Mouse (Mus musculus): Measurements from ENCODE around the gene Acot11. TPM values are rescaled to one million over a fixed set of nuclear protein-coding genes. Genes with fewer than 3 reads are reported as not detected.

Gene Acot11
- polyA plus RNA-seq (2012; rRNA removed): 21.9 and 23.9 TPM in 2 replicates

- Histone ChIP-seq H3K4me3 (ENCODE audit: insufficient read depth, low read length) (no peak within 1 kb of the TSS), H3K4me1 (ENCODE audit: control insufficient read depth, insufficient read depth, low read length) (no peaks in the 10 kb centered on the region), H3K27ac (ENCODE audit: insufficient read depth, low read length) (no peak within 1 kb of the TSS)
- TF ChIP-seq CTCF (IDR thresholded peaks at IDR 0.05; ENCODE audit: extremely low read depth, insufficient read depth, low read length): no peak
- no peak for TF ChIP-seq POLR2A (IDR thresholded peaks at IDR 0.05; ENCODE audit: extremely low read depth, insufficient read depth, low read length)
Measured at GRCm38 (mm10) chr4:106804910-106805274, at the start of gene Acot11. TSS of gene Acot11 (minus strand) at chr4:106804998.

- TF ChIP-seq CTCF (IDR thresholded peaks at IDR 0.05; ENCODE audit: extremely low read depth, insufficient read depth, low read length): no peak
- TF ChIP-seq POLR2A (IDR thresholded peaks at IDR 0.05; ENCODE audit: extremely low read depth, insufficient read depth, low read length): no peak
- H3K27ac ChIP-seq (ENCODE audit: insufficient read depth, low read length): no peak overlapping the region
- H3K4me3 ChIP-seq (ENCODE audit: insufficient read depth, low read length): no peak overlapping the region
- H3K4me1 ChIP-seq (ENCODE audit: control insufficient read depth, insufficient read depth, low read length): no peaks in the 10 kb centered on the region
Measured at GRCm38 (mm10) chr4:106848290-106849092, 43.7 kb upstream of the Acot11 start.

- TF ChIP-seq POLR2A (IDR thresholded peaks at IDR 0.05; ENCODE audit: extremely low read depth, insufficient read depth, low read length) (no peak), CTCF (IDR thresholded peaks at IDR 0.05; ENCODE audit: extremely low read depth, insufficient read depth, low read length) (no peak)
- H3K4me3 ChIP-seq (ENCODE audit: insufficient read depth, low read length): no peak overlapping the region
- H3K27ac ChIP-seq (ENCODE audit: insufficient read depth, low read length): no peak overlapping the region
- no peaks in the 10 kb centered on the region for H3K4me1 ChIP-seq (ENCODE audit: control insufficient read depth, insufficient read depth, low read length)
Measured at GRCm38 (mm10) chr4:106847591-106848289, 42.9 kb upstream of the Acot11 start.

DNA sequence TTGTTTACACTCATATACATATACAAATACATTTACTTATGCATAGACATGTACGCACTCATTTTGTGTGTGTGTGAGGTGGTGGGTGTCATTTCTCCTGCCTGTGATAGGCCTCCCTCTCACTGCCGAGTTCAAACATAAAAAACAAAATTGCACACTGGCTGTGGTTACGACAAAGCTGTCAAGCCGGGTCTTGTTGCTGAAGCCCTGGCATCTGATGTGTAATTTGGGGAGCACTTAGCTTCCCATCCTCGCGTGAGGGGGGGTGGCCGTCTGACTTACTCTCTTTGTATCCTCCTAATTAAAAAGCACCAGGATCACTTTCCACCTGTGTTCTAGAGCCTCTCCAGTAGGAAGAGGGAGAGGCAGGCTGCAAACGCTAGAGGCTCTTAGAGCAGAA is 37.8 kb upstream of the Acot11 start:
- no peak overlapping the region for H3K27ac ChIP-seq (ENCODE audit: insufficient read depth, low read length)
- TF ChIP-seq POLR2A (IDR thresholded peaks at IDR 0.05; ENCODE audit: extremely low read depth, insufficient read depth, low read length) (no peak), CTCF (IDR thresholded peaks at IDR 0.05; ENCODE audit: extremely low read depth, insufficient read depth, low read length) (no peak)
- no peaks in the 10 kb centered on the region for H3K4me1 ChIP-seq (ENCODE audit: control insufficient read depth, insufficient read depth, low read length)
- H3K4me3 ChIP-seq (ENCODE audit: insufficient read depth, low read length): no peak overlapping the region

- no peak for TF ChIP-seq CTCF (IDR thresholded peaks at IDR 0.05; ENCODE audit: extremely low read depth, insufficient read depth, low read length)
- no peak for TF ChIP-seq POLR2A (IDR thresholded peaks at IDR 0.05; ENCODE audit: extremely low read depth, insufficient read depth, low read length)
- Histone ChIP-seq H3K27ac (ENCODE audit: insufficient read depth, low read length) (no peak overlapping the region), H3K4me1 (ENCODE audit: control insufficient read depth, insufficient read depth, low read length) (no peaks in the 10 kb centered on the region), H3K4me3 (ENCODE audit: insufficient read depth, low read length) (no peak overlapping the region)
Measured at GRCm38 (mm10) chr4:106841856-106842255, 37.1 kb upstream of the Acot11 start.

DNA sequence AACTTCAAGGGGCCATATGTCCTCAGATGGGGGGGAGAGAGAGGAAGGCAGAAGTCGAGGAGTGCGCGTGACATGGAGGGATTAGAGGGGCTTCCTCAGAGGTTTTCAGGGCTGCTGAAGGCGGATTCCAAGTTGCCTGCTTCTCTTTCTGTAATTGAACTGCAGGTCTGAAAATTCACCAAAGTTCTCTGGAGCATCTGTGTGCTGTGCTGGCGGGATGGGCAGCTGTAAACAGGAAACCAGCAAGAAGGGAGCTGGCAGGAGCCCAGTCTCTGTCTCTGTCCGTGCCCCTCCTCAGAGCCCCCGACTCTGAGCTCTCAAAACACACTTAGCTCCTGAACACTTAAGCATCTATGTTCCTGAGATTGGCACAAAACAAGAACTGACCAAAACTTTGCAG is 36.5 kb upstream of the Acot11 start:
- Histone ChIP-seq H3K4me3 (ENCODE audit: insufficient read depth, low read length) (no peak overlapping the region), H3K27ac (ENCODE audit: insufficient read depth, low read length) (no peak overlapping the region), H3K4me1 (ENCODE audit: control insufficient read depth, insufficient read depth, low read length) (no peaks in the 10 kb centered on the region)

GRCm38 (mm10) chr4:106840651-106841145 is 35.9 kb upstream of the Acot11 start:
- Histone ChIP-seq H3K4me1 (ENCODE audit: control insufficient read depth, insufficient read depth, low read length) (no peaks in the 10 kb centered on the region), H3K4me3 (ENCODE audit: insufficient read depth, low read length) (peak overlapping the region; percentile 46; the same call in 1 of the 2 replicates), H3K27ac (ENCODE audit: insufficient read depth, low read length) (peak overlapping the region; percentile 43; the same call in 1 of the 2 replicates)
- TF ChIP-seq CTCF (IDR thresholded peaks at IDR 0.05; ENCODE audit: extremely low read depth, insufficient read depth, low read length) (no peak), POLR2A (IDR thresholded peaks at IDR 0.05; ENCODE audit: extremely low read depth, insufficient read depth, low read length) (no peak)

More for the DNA sequence above, 36.5 kb upstream of the Acot11 start:
- TF ChIP-seq CTCF (IDR thresholded peaks at IDR 0.05; ENCODE audit: extremely low read depth, insufficient read depth, low read length): no peak
- no peak for TF ChIP-seq POLR2A (IDR thresholded peaks at IDR 0.05; ENCODE audit: extremely low read depth, insufficient read depth, low read length)

DNA sequence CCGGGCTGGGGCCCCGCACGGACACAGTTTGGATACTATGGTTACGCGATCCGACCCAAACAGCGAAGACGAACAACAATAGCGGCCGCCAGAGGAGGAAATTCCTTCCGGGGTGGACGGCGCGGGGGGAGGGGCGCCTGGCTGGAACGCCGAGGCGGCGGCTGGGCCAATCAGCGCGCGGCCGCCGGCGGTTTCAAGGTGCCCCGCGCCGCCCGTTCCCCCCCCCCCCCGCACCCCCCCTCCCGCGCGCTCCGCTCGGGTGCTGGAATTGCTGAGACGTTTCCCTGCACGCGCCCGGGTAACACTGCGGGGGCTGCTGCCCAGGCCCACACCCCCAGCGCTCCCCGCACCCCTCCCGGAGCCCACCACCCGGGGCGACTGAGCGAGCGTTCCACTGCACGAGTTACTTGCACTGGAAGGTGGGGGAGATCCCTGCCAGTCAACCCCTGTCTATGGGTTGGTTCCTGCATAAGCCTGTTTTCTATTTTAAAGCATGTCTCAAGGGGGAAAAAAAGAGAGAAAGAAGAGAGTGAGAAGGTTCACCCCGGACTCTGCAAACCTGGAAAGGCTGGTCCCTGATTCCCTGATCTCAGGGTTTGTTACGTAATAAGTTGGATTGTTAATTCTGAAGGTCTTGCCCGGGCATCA is 35.3 kb upstream of the Acot11 start:
- no peaks in the 10 kb centered on the region for H3K4me1 ChIP-seq (ENCODE audit: control insufficient read depth, insufficient read depth, low read length)
- TF ChIP-seq CTCF (IDR thresholded peaks at IDR 0.05; ENCODE audit: extremely low read depth, insufficient read depth, low read length) (no peak), POLR2A (IDR thresholded peaks at IDR 0.05; ENCODE audit: extremely low read depth, insufficient read depth, low read length) (no peak)
- peak overlapping the region; percentile 46 for H3K4me3 ChIP-seq (ENCODE audit: insufficient read depth, low read length)
- H3K27ac ChIP-seq (ENCODE audit: insufficient read depth, low read length): peak overlapping the region; percentile 43; the same call in 1 of the 2 replicates

GRCm38 (mm10) chr4:106839254-106839834 is 34.5 kb upstream of the Acot11 start:
- H3K4me1 ChIP-seq (ENCODE audit: control insufficient read depth, insufficient read depth, low read length): no peaks in the 10 kb centered on the region
- TF ChIP-seq POLR2A (IDR thresholded peaks at IDR 0.05; ENCODE audit: extremely low read depth, insufficient read depth, low read length): no peak
- no peak for TF ChIP-seq CTCF (IDR thresholded peaks at IDR 0.05; ENCODE audit: extremely low read depth, insufficient read depth, low read length)

More at GRCm38 (mm10) chr4:106839254-106839834, 34.5 kb upstream of the Acot11 start:
- H3K4me3 ChIP-seq (ENCODE audit: insufficient read depth, low read length): peak overlapping the region; percentile 46
- H3K27ac ChIP-seq (ENCODE audit: insufficient read depth, low read length): peak overlapping the region; percentile 95
